Mouse (Mus musculus): ENCODE data around the gene Gpr33. TPM values are rescaled to one million over a fixed set of nuclear protein-coding genes. Genes with fewer than 3 reads are reported as not detected.

Gene Gpr33
- total and polyA plus RNA-seq, 2 experiments, result not detected

DNA sequence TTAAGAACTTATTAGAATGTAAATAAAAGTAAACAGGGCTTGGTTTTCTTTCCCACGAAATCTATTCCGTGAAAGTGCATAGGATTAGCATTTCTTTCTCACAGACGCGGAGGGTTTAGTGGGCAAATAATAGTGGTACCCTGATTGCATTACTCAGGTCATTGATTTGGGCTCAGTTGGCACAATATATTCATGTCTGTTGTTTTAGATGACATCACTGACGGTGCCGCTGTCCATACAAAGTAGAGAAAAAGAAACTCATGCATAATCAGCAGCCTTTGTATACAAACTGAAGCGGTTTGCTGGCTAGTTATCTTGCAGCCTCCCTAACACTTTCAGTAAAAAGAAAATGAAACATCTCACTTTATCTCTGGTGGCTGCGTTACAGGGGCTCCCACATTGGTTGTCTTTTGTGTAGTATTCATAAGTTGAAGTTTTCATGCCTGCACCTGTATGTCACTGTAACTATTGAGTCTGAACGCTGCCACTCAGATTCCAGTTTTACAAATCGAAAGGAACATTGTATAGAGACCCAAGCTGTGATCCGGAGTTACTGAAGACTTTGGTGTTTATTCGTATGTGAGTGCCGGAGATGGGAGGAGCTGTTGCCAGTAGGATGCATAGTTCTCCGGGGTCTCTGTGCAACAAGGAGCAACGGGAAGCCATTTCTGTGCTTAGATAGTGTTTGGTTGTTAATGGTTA lies 17.8 kb downstream of the Gpr33 start:
- Histone ChIP-seq H3K9ac (ENCODE audit: low read depth, low read length) (no peak overlapping the region), H3K36me3 (ENCODE audit: control insufficient read depth, insufficient read depth, low read length) (no peaks in the 10 kb centered on the region), H3K27ac (replicated peaks; ENCODE audit: insufficient read depth, low read depth, low read length) (no peak overlapping the region), H3K4me3 (ENCODE audit: insufficient read depth, low read depth, low read length) (no peak overlapping the region), H3K27me3 (ENCODE audit: control insufficient read depth, insufficient read depth, low read length) (no peaks in the 10 kb centered on the region), H3K79me2 (ENCODE audit: control insufficient read depth, insufficient read depth, low read length) (peaks cover 3% of the 10 kb centered on the region; the same call in 1 of the 2 replicates), H3K4me1 (ENCODE audit: control insufficient read depth, insufficient read depth, low read length) (no peaks in the 10 kb centered on the region; the same call in none of the 2 replicates)
- TF ChIP-seq POLR2A (IDR thresholded peaks at IDR 0.05; ENCODE audit: extremely low read depth, insufficient read depth, low read length) (no peak), CTCF (IDR thresholded peaks at IDR 0.05; ENCODE audit: low read depth, low read length) (no peak)
- 69% methylated on average over 15 of the region's 15 CpGs for WGBS
- DNase-seq (ENCODE audit: extremely low read depth, low read depth, low spot score), result no peak

GRCm38 (mm10) chr12:52006633-52006994 lies 21.2 kb downstream of the Gpr33 start:
- H3K4me1 ChIP-seq (ENCODE audit: control insufficient read depth, insufficient read depth, low read length), result no peaks in the 10 kb centered on the region; the same call in 1 of the 2 replicates
- no peak for DNase-seq (ENCODE audit: extremely low read depth, low read depth, low spot score)
- H3K9ac ChIP-seq (ENCODE audit: low read depth, low read length), result no peak overlapping the region
- H3K36me3 ChIP-seq (ENCODE audit: control insufficient read depth, insufficient read depth, low read length), result no peaks in the 10 kb centered on the region
- TF ChIP-seq CTCF (IDR thresholded peaks at IDR 0.05; ENCODE audit: low read depth, low read length) (no peak), POLR2A (IDR thresholded peaks at IDR 0.05; ENCODE audit: extremely low read depth, insufficient read depth, low read length) (no peak)
- WGBS, result 35% methylated on average over 5 of the region's 5 CpGs
- H3K27me3 ChIP-seq (ENCODE audit: control insufficient read depth, insufficient read depth, low read length), result no peaks in the 10 kb centered on the region
- peak overlapping the region; percentile 98 for H3K4me3 ChIP-seq (ENCODE audit: insufficient read depth, low read depth, low read length)
- H3K79me2 ChIP-seq (ENCODE audit: control insufficient read depth, insufficient read depth, low read length), result peaks cover 3% of the 10 kb centered on the region; the same call in 1 of the 2 replicates
- no peak overlapping the region for H3K27ac ChIP-seq (replicated peaks; ENCODE audit: insufficient read depth, low read depth, low read length)

GRCm38 (mm10) chr12:52005877-52006632 lies 21.8 kb downstream of the Gpr33 start, which contains the start of gene Dtd2:
Dtd2 (minus strand) TSS chr12:52006501.
- H3K36me3 ChIP-seq (ENCODE audit: control insufficient read depth, insufficient read depth, low read length), result no peaks in the 10 kb centered on the region
- peak; percentile 59 for DNase-seq (ENCODE audit: extremely low read depth, low read depth, low spot score)
- TF ChIP-seq POLR2A (IDR thresholded peaks at IDR 0.05; ENCODE audit: extremely low read depth, insufficient read depth, low read length), result peak; percentile 92
- no peak for TF ChIP-seq CTCF (IDR thresholded peaks at IDR 0.05; ENCODE audit: low read depth, low read length)
- H3K79me2 ChIP-seq (ENCODE audit: control insufficient read depth, insufficient read depth, low read length), result peaks cover 3% of the 10 kb centered on the region; the same call in 1 of the 2 replicates
- H3K27me3 ChIP-seq (ENCODE audit: control insufficient read depth, insufficient read depth, low read length), result no peaks in the 10 kb centered on the region
- peak within 1 kb of the TSS; percentile 37 for H3K27ac ChIP-seq (replicated peaks; ENCODE audit: insufficient read depth, low read depth, low read length)
- peak within 1 kb of the TSS; percentile 98 for H3K9ac ChIP-seq (ENCODE audit: low read depth, low read length)
- no peaks in the 10 kb centered on the region; the same call in 1 of the 2 replicates for H3K4me1 ChIP-seq (ENCODE audit: control insufficient read depth, insufficient read depth, low read length)
- 2% methylated on average over 46 of the region's 46 CpGs for WGBS
- peak within 1 kb of the TSS; percentile 98 for H3K4me3 ChIP-seq (ENCODE audit: insufficient read depth, low read depth, low read length)

DNA sequence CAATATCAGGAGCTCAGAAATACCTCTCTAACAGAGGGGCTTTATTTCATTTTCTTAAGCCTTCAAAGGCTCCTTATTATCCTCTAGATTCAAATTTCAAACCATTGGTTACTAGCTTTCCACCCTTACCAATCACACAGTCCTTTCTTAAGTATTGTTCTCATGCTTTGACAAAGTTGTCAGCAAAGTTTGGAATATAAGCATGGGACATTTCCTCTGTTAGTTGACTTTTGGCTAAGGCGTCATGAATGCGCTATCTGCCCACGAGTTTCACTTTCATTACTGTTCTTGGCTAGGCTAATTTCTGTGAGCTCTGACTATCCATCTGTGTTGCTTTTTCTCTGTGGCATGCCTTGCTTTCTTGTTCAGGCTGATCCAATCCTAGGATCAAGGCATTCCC lies 25.1 kb downstream of the Gpr33 start:
- WGBS, result 72% methylated on average over 3 of the region's 3 CpGs
- H3K79me2 ChIP-seq (ENCODE audit: control insufficient read depth, insufficient read depth, low read length), result peaks cover 3% of the 10 kb centered on the region; the same call in 1 of the 2 replicates
- DNase-seq (ENCODE audit: extremely low read depth, low read depth, low spot score), result peak; percentile 17
- TF ChIP-seq POLR2A (IDR thresholded peaks at IDR 0.05; ENCODE audit: extremely low read depth, insufficient read depth, low read length) (no peak), CTCF (IDR thresholded peaks at IDR 0.05; ENCODE audit: low read depth, low read length) (no peak)
- no peak overlapping the region for H3K4me3 ChIP-seq (ENCODE audit: insufficient read depth, low read depth, low read length)
- no peak overlapping the region for H3K9ac ChIP-seq (ENCODE audit: low read depth, low read length)
- peaks cover 10% of the 10 kb centered on the region for H3K36me3 ChIP-seq (ENCODE audit: control insufficient read depth, insufficient read depth, low read length)
- no peak overlapping the region for H3K27ac ChIP-seq (replicated peaks; ENCODE audit: insufficient read depth, low read depth, low read length)
- no peaks in the 10 kb centered on the region; the same call in 1 of the 2 replicates for H3K4me1 ChIP-seq (ENCODE audit: control insufficient read depth, insufficient read depth, low read length)
- H3K27me3 ChIP-seq (ENCODE audit: control insufficient read depth, insufficient read depth, low read length), result no peaks in the 10 kb centered on the region

GRCm38 (mm10) chr12:52001544-52001943 lies 26.3 kb downstream of the Gpr33 start:
- no peak overlapping the region for H3K4me3 ChIP-seq (ENCODE audit: insufficient read depth, low read depth, low read length)

More at GRCm38 (mm10) chr12:52001544-52001943, 26.3 kb downstream of the Gpr33 start:
- no peak overlapping the region for H3K9ac ChIP-seq (ENCODE audit: low read depth, low read length)
- no peaks in the 10 kb centered on the region for H3K27me3 ChIP-seq (ENCODE audit: control insufficient read depth, insufficient read depth, low read length)
- peaks cover 16% of the 10 kb centered on the region for H3K36me3 ChIP-seq (ENCODE audit: control insufficient read depth, insufficient read depth, low read length)
- 16% methylated on average over 4 of the region's 4 CpGs for WGBS
- H3K79me2 ChIP-seq (ENCODE audit: control insufficient read depth, insufficient read depth, low read length), result peaks cover 3% of the 10 kb centered on the region; the same call in 1 of the 2 replicates
- H3K4me1 ChIP-seq (ENCODE audit: control insufficient read depth, insufficient read depth, low read length), result no peaks in the 10 kb centered on the region; the same call in 1 of the 2 replicates
- H3K27ac ChIP-seq (replicated peaks; ENCODE audit: insufficient read depth, low read depth, low read length), result no peak overlapping the region
- TF ChIP-seq POLR2A (IDR thresholded peaks at IDR 0.05; ENCODE audit: extremely low read depth, insufficient read depth, low read length), result no peak
- TF ChIP-seq CTCF (IDR thresholded peaks at IDR 0.05; ENCODE audit: low read depth, low read length), result 0 out of 2 replicates have a peak, but pooled peaks have one; percentile 5
- peak; percentile 64 for DNase-seq (ENCODE audit: extremely low read depth, low read depth, low spot score)

All from liver, adult 2 months (tissue).